Mouse (Mus musculus): ENCODE results near the gene Olfr479. TPM values are rescaled to one million over a fixed set of nuclear protein-coding genes. Genes with fewer than 3 reads are reported as not detected.

Olfr479 gene
- not detected in 2 replicates for polyA plus RNA-seq (2012; rRNA removed)

GRCm38 (mm10) chr7:108050393-108050792 is at the start of gene Olfr479:
TSS of gene Olfr479 (plus strand) at chr7:108050693.

GRCm38 (mm10) chr7:108033889-108034288 is 16.6 kb upstream of the Olfr479 start, which contains the start of gene Olfr478:
TSS of gene Olfr478 (minus strand) at chr7:108033989.

GRCm38 (mm10) chr7:108067246-108067645 is 16.8 kb downstream of the Olfr479 start, which contains the start of gene Olfr480:
TSS of gene Olfr480 (minus strand) at chr7:108067346.

GRCm38 (mm10) chr7:108079555-108079954 is 29.1 kb downstream of the Olfr479 start, which contains the start of gene Olfr481:
TSS of gene Olfr481 (plus strand) at chr7:108079855.

GRCm38 (mm10) chr7:108097486-108097885 is 47.0 kb downstream of the Olfr479 start, which contains the start of gene Olfr482:
TSS of gene Olfr482 (minus strand) at chr7:108097586.

GRCm38 (mm10) chr7:108100549-108100948 is 50.1 kb downstream of the Olfr479 start, which contains the start of gene Olfr483:
TSS of gene Olfr483 (plus strand) at chr7:108100849.

Other genes with a start within 250 kb of the Olfr479 start
- gene Ovch2, start 249.5 kb upstream of the Olfr479 start, polyA plus RNA-seq (2012; rRNA removed) = not detected in 2 replicates
- gene Olfr467, start 238.4 kb upstream of the Olfr479 start, polyA plus RNA-seq (2012; rRNA removed) = not detected in 2 replicates
- gene Olfr469, start 225.2 kb upstream of the Olfr479 start, polyA plus RNA-seq (2012; rRNA removed) = not detected in 2 replicates
- gene Olfr470, start 203.2 kb upstream of the Olfr479 start, polyA plus RNA-seq (2012; rRNA removed) = not detected in 2 replicates
- gene Olfr472, start 152.8 kb upstream of the Olfr479 start, polyA plus RNA-seq (2012; rRNA removed) = not detected in 2 replicates
- gene Olfr473, start 120.2 kb upstream of the Olfr479 start, polyA plus RNA-seq (2012; rRNA removed) = not detected in 2 replicates
- gene Olfr474, start 96.0 kb upstream of the Olfr479 start, polyA plus RNA-seq (2012; rRNA removed) = not detected in 2 replicates
- not detected in 2 replicates for gene Olfr476, start 85.9 kb upstream of the Olfr479 start, polyA plus RNA-seq (2012; rRNA removed)
- gene Olfr477, start 64.0 kb upstream of the Olfr479 start, polyA plus RNA-seq (2012; rRNA removed) = not detected in 2 replicates
- gene Olfr478, start 16.7 kb upstream of the Olfr479 start, polyA plus RNA-seq (2012; rRNA removed) = not detected in 2 replicates
- not detected in 2 replicates for gene Olfr480, start 16.7 kb downstream of the Olfr479 start, polyA plus RNA-seq (2012; rRNA removed)
- not detected in 2 replicates for gene Olfr481, start 29.2 kb downstream of the Olfr479 start, polyA plus RNA-seq (2012; rRNA removed)
- not detected in 2 replicates for gene Olfr482, start 46.9 kb downstream of the Olfr479 start, polyA plus RNA-seq (2012; rRNA removed)
- not detected in 2 replicates for gene Olfr483, start 50.2 kb downstream of the Olfr479 start, polyA plus RNA-seq (2012; rRNA removed)
- gene Olfr484, start 76.8 kb downstream of the Olfr479 start, polyA plus RNA-seq (2012; rRNA removed) = not detected in 2 replicates
- gene Olfr485, start 109.2 kb downstream of the Olfr479 start, polyA plus RNA-seq (2012; rRNA removed) = not detected in 2 replicates
- gene Olfr486, start 122.0 kb downstream of the Olfr479 start, polyA plus RNA-seq (2012; rRNA removed) = not detected in 2 replicates
- gene Olfr487, start 163.9 kb downstream of the Olfr479 start, polyA plus RNA-seq (2012; rRNA removed) = not detected in 2 replicates
- not detected in 2 replicates for gene Olfr488, start 207.7 kb downstream of the Olfr479 start, polyA plus RNA-seq (2012; rRNA removed)
- gene Olfr490, start 238.2 kb downstream of the Olfr479 start, polyA plus RNA-seq (2012; rRNA removed) = not detected in 2 replicates

All from colon, adult 2 months (tissue).